Mouse (Mus musculus) mouse trophoblast stem cell (cell line): Measurements from ENCODE around the gene Bhlhe41.

Experiments
- in situ Hi-C, 2 experiments: fragments of 300-500 bp; cut with MseI, MboI; formaldehyde crosslinking; loops; 2 replicates in 1 of 2; 3 replicates in 1 of 2; pipeline ENCODE4 v1.15.1; 2025

Gene Bhlhe41

GRCm38 (mm10) chr6:145845611-145846010, 19.7 kb downstream of the Bhlhe41 start:
- in situ Hi-C loops: no loop called here

GRCm38 (mm10) chr6:145835359-145835758, 30.0 kb downstream of the Bhlhe41 start:
- in situ Hi-C loops: no loop called here

GRCm38 (mm10) chr6:145832927-145833326, 32.4 kb downstream of the Bhlhe41 start:
- in situ Hi-C loops: loop anchor here (5.0 kb wide), 1 partner anchor 439 kb away; no protein-coding TSS in a partner anchor

- in situ Hi-C loops: loop anchor here (5.0 kb wide), 1 partner anchor 442 kb away; no protein-coding TSS in a partner anchor
Measured at GRCm38 (mm10) chr6:145830617-145831016, 34.7 kb downstream of the Bhlhe41 start.

GRCm38 (mm10) chr6:145830117-145830516, 35.2 kb downstream of the Bhlhe41 start:
- in situ Hi-C loops: loop anchor here (5.0 kb wide), 1 partner anchor 442 kb away; no protein-coding TSS in a partner anchor

- in situ Hi-C loops: no loop called here
Measured at GRCm38 (mm10) chr6:145829062-145829835, 36.1 kb downstream of the Bhlhe41 start.

GRCm38 (mm10) chr6:145826305-145826704, 39.1 kb downstream of the Bhlhe41 start:
- in situ Hi-C loops: no loop called here

GRCm38 (mm10) chr6:145823588-145824234, 41.6 kb downstream of the Bhlhe41 start:
- in situ Hi-C loops: no loop called here

- in situ Hi-C loops: no loop called here
Measured at GRCm38 (mm10) chr6:145823103-145823502, 42.3 kb downstream of the Bhlhe41 start.

- in situ Hi-C loops: no loop called here
Measured at GRCm38 (mm10) chr6:145822218-145822617, 43.1 kb downstream of the Bhlhe41 start.

GRCm38 (mm10) chr6:145819151-145819550, 46.2 kb downstream of the Bhlhe41 start:
- in situ Hi-C loops: no loop called here

- in situ Hi-C loops: no loop called here
Measured at GRCm38 (mm10) chr6:145815200-145815599, 50.2 kb downstream of the Bhlhe41 start.

GRCm38 (mm10) chr6:145811174-145811573, 54.2 kb downstream of the Bhlhe41 start:
- in situ Hi-C loops: no loop called here

- in situ Hi-C loops: no loop called here
Measured at GRCm38 (mm10) chr6:145810015-145810414, 55.3 kb downstream of the Bhlhe41 start.

- in situ Hi-C loops: no loop called here
Measured at GRCm38 (mm10) chr6:145809566-145809965, 55.8 kb downstream of the Bhlhe41 start.
